Comparison of ENCODE assay signal across 12 mouse cellular contexts in the genomic region with DNA sequence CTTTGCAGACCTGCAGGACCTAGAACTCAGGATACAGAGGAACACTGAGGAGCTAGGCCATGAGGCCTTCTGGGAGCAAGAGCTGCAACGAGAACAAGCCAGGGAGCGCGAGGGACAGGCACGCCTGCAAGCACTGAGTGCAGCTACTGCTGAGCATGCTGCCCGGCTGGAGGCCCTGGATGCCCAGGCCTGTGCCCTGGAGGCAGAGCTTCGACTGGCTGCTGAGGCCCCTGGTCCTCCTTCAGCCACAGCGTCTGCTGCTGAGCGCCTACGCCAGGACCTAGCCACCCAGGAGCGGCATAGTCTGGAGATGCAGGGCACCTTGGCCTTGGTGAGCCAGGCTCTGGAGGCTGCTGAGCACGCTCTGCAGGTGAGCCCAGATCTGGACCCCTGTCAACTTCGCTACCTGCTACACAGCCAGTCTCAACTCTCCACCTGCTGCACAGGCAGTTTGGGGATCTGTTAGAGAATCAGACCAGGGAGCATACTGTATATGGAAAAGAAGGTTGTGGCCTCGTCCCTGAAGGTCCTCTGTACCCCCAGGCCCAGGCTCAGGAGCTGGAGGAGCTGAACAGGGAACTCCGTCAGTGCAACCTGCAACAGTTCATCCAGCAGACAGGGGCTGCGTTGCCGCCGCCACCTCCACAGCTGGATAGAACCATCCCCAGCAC. TPM values are rescaled to one million over a fixed set of nuclear protein-coding genes. Genes with fewer than 3 reads are reported as not detected.
DNase-seq lines count a peak whose midpoint lies in the region; ATAC-seq and TF ChIP-seq lines count a peak whose summit lies in the region.
"Had no signal": no experiment of that assay in that cellular context is flagged by ENCODE, and none has a peak within 500 bp of the region (broad histone marks: within the 10 kb centered on the region; RNA-seq: fewer than 3 reads in every experiment).

No protein-coding gene starts in this region.

- H3K4me1 ChIP-seq in heart, embryonic 13.5 days, result peaks cover 58% of the 10 kb centered on the region
- H3K4me1 ChIP-seq in lung, postnatal 0 days (ENCODE audit: insufficient read depth, low read depth, low read length), result peaks cover 23% of the 10 kb centered on the region
- H3K4me1 ChIP-seq in intestine, embryonic 15.5 days (replicated peaks), result peaks cover 62% of the 10 kb centered on the region
- H3K4me1 ChIP-seq in stomach, embryonic 14.5 days (ENCODE audit: control insufficient read depth, insufficient read depth, low read length), result peaks cover 43% of the 10 kb centered on the region

- H3K4me3 ChIP-seq in heart, embryonic 13.5 days, result 0 out of 2 replicates have a peak overlapping the region, but pooled peaks have one; percentile 67
- peak overlapping the region; percentile 58; the same call in 1 of the 2 replicates for H3K4me3 ChIP-seq in lung, postnatal 0 days (ENCODE audit: low read depth, low read length)
- peak overlapping the region; percentile 71 for H3K4me3 ChIP-seq in intestine, embryonic 15.5 days (replicated peaks)
- H3K4me3 ChIP-seq in stomach, embryonic 14.5 days (ENCODE audit: low read depth, low read length), result peak overlapping the region; percentile 74

- no peak for DNase-seq in heart, postnatal 10 days
- DNase-seq in lung, postnatal 0 days (ENCODE audit: low spot score), result no peak
- DNase-seq in lung, postnatal 4 days, result no peak
- DNase-seq in yolk sac, embryonic 10.5 days (ENCODE audit: low spot score), result no peak
- DNase-seq in cerebellum, postnatal 14 days, result no peak
- DNase-seq: midbrain, embryonic 14.5 days; retina, postnatal 1 day had no signal

- TF ChIP-seq CTCF in lung, postnatal 0 days (IDR thresholded peaks at IDR 0.05), result no peak

- H3K36me3 ChIP-seq in heart, embryonic 13.5 days, result peaks cover 20% of the 10 kb centered on the region
- H3K36me3 ChIP-seq in lung, postnatal 0 days (ENCODE audit: insufficient read depth, low read length), result no peaks in the 10 kb centered on the region
- H3K36me3 ChIP-seq in intestine, embryonic 15.5 days, result peaks cover 4% of the 10 kb centered on the region; the same call in 1 of the 2 replicates
- H3K36me3 ChIP-seq in stomach, embryonic 14.5 days (ENCODE audit: control insufficient read depth, insufficient read depth, low read length), result peaks cover 8% of the 10 kb centered on the region

- no peak overlapping the region for H3K27ac ChIP-seq in heart, embryonic 13.5 days (replicated peaks)
- no peak overlapping the region for H3K27ac ChIP-seq in lung, postnatal 0 days (ENCODE audit: low read length)
- H3K27ac ChIP-seq in intestine, embryonic 15.5 days, result peak overlapping the region; percentile 70
- 0 out of 2 replicates have a peak overlapping the region, but pooled peaks have one; percentile 8 for H3K27ac ChIP-seq in stomach, embryonic 14.5 days (ENCODE audit: low read length)

- H3K9me3 ChIP-seq in heart, embryonic 13.5 days, result no peaks in the 10 kb centered on the region
- no peaks in the 10 kb centered on the region for H3K9me3 ChIP-seq in lung, postnatal 0 days (ENCODE audit: low read length)
- H3K9me3 ChIP-seq in intestine, embryonic 15.5 days, result no peaks in the 10 kb centered on the region
- no peaks in the 10 kb centered on the region for H3K9me3 ChIP-seq in stomach, embryonic 14.5 days (ENCODE audit: control insufficient read depth, low read depth, low read length)

- no peak for TF ChIP-seq EP300 in lung, postnatal 0 days (IDR thresholded peaks at IDR 0.05)

- peak overlapping the region; percentile 77; the same call in 1 of the 2 replicates for H3K4me2 ChIP-seq in heart, embryonic 13.5 days
- peak overlapping the region; percentile 97 for H3K4me2 ChIP-seq in lung, postnatal 0 days (replicated peaks; ENCODE audit: low read depth, low read length)
- peak overlapping the region; percentile 92 for H3K4me2 ChIP-seq in intestine, embryonic 15.5 days (replicated peaks)
- peak overlapping the region; percentile 85 for H3K4me2 ChIP-seq in stomach, embryonic 14.5 days (replicated peaks; ENCODE audit: low read depth, low read length)

- WGBS in heart, embryonic 13.5 days, result 88% methylated on average over 17 of the region's 17 CpGs
- WGBS in lung, postnatal 0 days, result 83% methylated on average over 17 of the region's 17 CpGs
- 86% methylated on average over 17 of the region's 17 CpGs for WGBS in intestine, embryonic 15.5 days
- 86% methylated on average over 17 of the region's 17 CpGs for WGBS in stomach, embryonic 14.5 days

- intact Hi-C loops in heart, postnatal 10 days (cut with DNase I), result no loop called here

- no peak overlapping the region for H3K9ac ChIP-seq in heart, embryonic 13.5 days
- H3K9ac ChIP-seq in lung, postnatal 0 days (replicated peaks; ENCODE audit: low read depth), result peak overlapping the region; percentile 8; the same call in 1 of the 2 replicates
- peak overlapping the region; percentile 66 for H3K9ac ChIP-seq in intestine, embryonic 15.5 days
- H3K9ac ChIP-seq in stomach, embryonic 14.5 days (replicated peaks; ENCODE audit: low read depth, low read length), result no peak overlapping the region; the same call in 1 of the 2 replicates

- H3K27me3 ChIP-seq in heart, embryonic 13.5 days (replicated peaks), result no peaks in the 10 kb centered on the region
- H3K27me3 ChIP-seq in lung, postnatal 0 days (replicated peaks; ENCODE audit: insufficient read depth, low read length), result no peaks in the 10 kb centered on the region
- H3K27me3 ChIP-seq in intestine, embryonic 15.5 days (replicated peaks), result no peaks in the 10 kb centered on the region
- no peaks in the 10 kb centered on the region for H3K27me3 ChIP-seq in stomach, embryonic 14.5 days (ENCODE audit: control insufficient read depth, insufficient read depth, low read length)

- ATAC-seq in heart, embryonic 13.5 days (ENCODE audit: extremely low read depth, insufficient number of reproducible peaks, low FRiP score, low TSS enrichment), result no peak
- ATAC-seq in lung, postnatal 0 days, result no peak
- ATAC-seq in intestine, embryonic 15.5 days, result no peak
- no peak for ATAC-seq in stomach, embryonic 14.5 days (ENCODE audit: insufficient number of reproducible peaks, insufficient read depth, low FRiP score, low read depth)
- ATAC-seq: activated CD4-positive, CD25-positive, alpha-beta regulatory T cell, adult 4 months had no signal

RNA-seq across cellular contexts. Expression of gene Rassf7, which starts 1.8 kb away (rescaled TPM):
- 15.1 and 15.3 TPM in 2 replicates for polyA plus RNA-seq in heart, embryonic 13.5 days (2015; fragmentation: Nextera tagmentation; extraction: Ambion mirVana)
- total RNA-seq in heart, postnatal 10 days (2021), result 1 to 10 TPM; 1.9 to 4.9 TPM
- polyA plus RNA-seq in lung, postnatal 0 days (2015; fragmentation: Nextera tagmentation; extraction: Ambion mirVana), result 93.6 and 98.7 TPM in 2 replicates
- polyA plus RNA-seq in intestine, embryonic 15.5 days (2015; fragmentation: Nextera tagmentation; extraction: Ambion mirVana), result 63.7 and 70.0 TPM in 2 replicates
- polyA plus RNA-seq in stomach, embryonic 14.5 days (2014; fragmentation: Nextera tagmentation; extraction: Ambion mirVana), result 57.2 and 59.2 TPM in 2 replicates

RNA-seq across cellular contexts. Expression of gene Lmntd2, which starts 3.6 kb away (rescaled TPM):
- 0.56 and 0.72 TPM in 2 replicates for polyA plus RNA-seq in heart, embryonic 13.5 days (2015; fragmentation: Nextera tagmentation; extraction: Ambion mirVana)
- not detected for total RNA-seq in heart, postnatal 10 days (2021)
- polyA plus RNA-seq in lung, postnatal 0 days (2015; fragmentation: Nextera tagmentation; extraction: Ambion mirVana), result 0.97 and 1.0 TPM in 2 replicates
- polyA plus RNA-seq in intestine, embryonic 15.5 days (2015; fragmentation: Nextera tagmentation; extraction: Ambion mirVana), result 3.5 and 3.6 TPM in 2 replicates
- polyA plus RNA-seq in stomach, embryonic 14.5 days (2014; fragmentation: Nextera tagmentation; extraction: Ambion mirVana), result 1.7 and 2.3 TPM in 2 replicates
- total RNA-seq: gastrocnemius, adult 18-20 months had no signal

RNA-seq across cellular contexts. Expression of gene Phrf1, which starts 11.1 kb away (rescaled TPM):
- 43.5 and 46.2 TPM in 2 replicates for polyA plus RNA-seq in heart, embryonic 13.5 days (2015; fragmentation: Nextera tagmentation; extraction: Ambion mirVana)
- total RNA-seq in heart, postnatal 10 days (2021), result 10 to 100 TPM; 46.1 to 47.4 TPM
- polyA plus RNA-seq in lung, postnatal 0 days (2015; fragmentation: Nextera tagmentation; extraction: Ambion mirVana), result 26.6 and 32.0 TPM in 2 replicates
- 61.9 and 62.1 TPM in 2 replicates for polyA plus RNA-seq in intestine, embryonic 15.5 days (2015; fragmentation: Nextera tagmentation; extraction: Ambion mirVana)
- polyA plus RNA-seq in stomach, embryonic 14.5 days (2014; fragmentation: Nextera tagmentation; extraction: Ambion mirVana), result 69.0 and 72.1 TPM in 2 replicates

RNA-seq across cellular contexts. Expression of gene Lrrc56, which starts 23.5 kb away (rescaled TPM):
- 3.1 and 3.3 TPM in 2 replicates for polyA plus RNA-seq in heart, embryonic 13.5 days (2015; fragmentation: Nextera tagmentation; extraction: Ambion mirVana)
- total RNA-seq in heart, postnatal 10 days (2021), result 1 to 10 TPM; 3.3 to 4.0 TPM
- polyA plus RNA-seq in lung, postnatal 0 days (2015; fragmentation: Nextera tagmentation; extraction: Ambion mirVana), result 6.8 and 7.4 TPM in 2 replicates
- 5.1 and 5.4 TPM in 2 replicates for polyA plus RNA-seq in intestine, embryonic 15.5 days (2015; fragmentation: Nextera tagmentation; extraction: Ambion mirVana)
- polyA plus RNA-seq in stomach, embryonic 14.5 days (2014; fragmentation: Nextera tagmentation; extraction: Ambion mirVana), result 5.3 and 6.1 TPM in 2 replicates

RNA-seq across cellular contexts. Expression of gene Hras, which starts 23.7 kb away (rescaled TPM):
- 67.5 and 90.7 TPM in 2 replicates for polyA plus RNA-seq in heart, embryonic 13.5 days (2015; fragmentation: Nextera tagmentation; extraction: Ambion mirVana)
- total RNA-seq in heart, postnatal 10 days (2021), result 100 to 1,000 TPM; 102 to 114 TPM
- polyA plus RNA-seq in lung, postnatal 0 days (2015; fragmentation: Nextera tagmentation; extraction: Ambion mirVana), result 121 and 126 TPM in 2 replicates
- 92.9 and 107 TPM in 2 replicates for polyA plus RNA-seq in intestine, embryonic 15.5 days (2015; fragmentation: Nextera tagmentation; extraction: Ambion mirVana)
- polyA plus RNA-seq in stomach, embryonic 14.5 days (2014; fragmentation: Nextera tagmentation; extraction: Ambion mirVana), result 79.4 and 85.5 TPM in 2 replicates

Comparison
In these comparisons a context has a peak if more than half of its experiments do, and no peak if none do; other contexts are left out.
1. H3K27ac ChIP-seq: peak in intestine, embryonic 15.5 days (single experiment) and stomach, embryonic 14.5 days (single experiment); none in heart, embryonic 13.5 days (single experiment) and lung, postnatal 0 days (single experiment).
2. H3K9ac ChIP-seq: peak in lung, postnatal 0 days (single experiment) and intestine, embryonic 15.5 days (single experiment); none in heart, embryonic 13.5 days (single experiment) and stomach, embryonic 14.5 days (single experiment).
3. Peak in every context shown above with its lines, with median percentiles within 50 percentile points of each other: H3K4me2 ChIP-seq and H3K4me3 ChIP-seq.